Mouse (Mus musculus): ENCODE measurements around the gene Strap. TPM values are rescaled to one million over a fixed set of nuclear protein-coding genes. Genes with fewer than 3 reads are reported as not detected.
A peak's percentile ranks its signal among the peaks of the same experiment; 100 is the strongest.

Strap gene
- total and polyA plus RNA-seq, 3 experiments = 109 to 291 (median 245) TPM

- TF ChIP-seq JUN (IDR thresholded peaks at IDR 0.05; ENCODE audit: insufficient read depth, low read depth, low read length) = no peak
- TF ChIP-seq ZNF384 (IDR thresholded peaks at IDR 0.05; ENCODE audit: low read depth, low read length) = no peak
- TF ChIP-seq IRF4 (IDR thresholded peaks at IDR 0.05; ENCODE audit: low read depth, low read length) = no peak
- TF ChIP-seq MAZ (IDR thresholded peaks at IDR 0.05; ENCODE audit: low read depth, low read length) = no peak
- TF ChIP-seq EP300 (IDR thresholded peaks at IDR 0.05; ENCODE audit: low read length) = no peak
- TF ChIP-seq CHD1 (IDR thresholded peaks at IDR 0.05; ENCODE audit: low read depth, low read length) = no peak
- TF ChIP-seq ETS1 (conservative IDR thresholded peaks at IDR 0.05; ENCODE audit: low read depth, low read length) = no peak
- no peak for TF ChIP-seq MEF2A (IDR thresholded peaks at IDR 0.05; ENCODE audit: borderline replicate concordance, low read depth, low read length)
- TF ChIP-seq USF1 (IDR thresholded peaks at IDR 0.05; ENCODE audit: low read depth, low read length) = no peak
- no peak for TF ChIP-seq NRF1 (IDR thresholded peaks at IDR 0.05; ENCODE audit: low read depth, low read length)
- TF ChIP-seq HCFC1 (IDR thresholded peaks at IDR 0.05; ENCODE audit: low read depth, low read length) = no peak
- no peak for TF ChIP-seq CTCF (conservative IDR thresholded peaks at IDR 0.05 in 1 of 2, IDR thresholded peaks at IDR 0.05 in 1 of 2; ENCODE audit: low read depth in 2 of 2, low read length in 2 of 2)
- no peak for TF ChIP-seq BHLHE40 (IDR thresholded peaks at IDR 0.05; ENCODE audit: low read depth, low read length)
- in situ Hi-C loops (cut with MboI; ENCODE audit: low pct_ligation_motif_present, low pct_unique_long_range_greater_than_20kb, low sequenced_read_pairs) = loop anchor here (10.0 kb wide), 1 partner anchor 278 kb away; no protein-coding TSS in a partner anchor
Observed at GRCm38 (mm10) chr6:137722220-137722931, 12.5 kb upstream of the Strap start.

DNA sequence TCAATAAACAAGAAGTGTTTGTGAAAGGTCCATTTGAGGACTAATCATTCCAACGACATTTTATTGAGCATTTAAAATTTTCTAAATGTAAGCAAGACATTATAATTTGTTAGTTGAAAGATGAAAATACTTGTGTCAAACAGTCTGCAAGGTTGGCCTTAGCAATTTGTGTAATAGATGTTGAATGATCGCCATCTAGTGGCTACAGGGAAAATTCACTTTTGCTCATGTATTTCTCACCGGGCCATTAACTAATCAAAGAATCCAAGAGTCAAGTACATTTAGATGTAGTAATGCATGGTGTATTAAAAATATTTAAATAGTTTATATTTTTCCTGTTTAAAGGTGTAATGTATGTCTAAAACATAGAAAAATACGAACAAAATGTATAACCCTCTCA, 11.0 kb upstream of the Strap start:
- DNase-seq (ENCODE audit: extremely low read depth) = peak; percentile 60
- Histone ChIP-seq H3K9me3 (replicated peaks; ENCODE audit: low read length) (no peaks in the 10 kb centered on the region), H3K9ac (ENCODE audit: insufficient read depth, low read depth) (no peak overlapping the region), H3K36me3 (replicated peaks in 1 of 2; ENCODE audit: control insufficient read depth in 1 of 2, insufficient read depth in 1 of 2, low read length in 1 of 2) (no peaks in the 10 kb centered on the region), H3K4me3 (replicated peaks in 1 of 3; ENCODE audit: low read depth in 2 of 3, low read length in 2 of 3, poor library complexity in 1 of 3) (no peak overlapping the region), H3K27ac (ENCODE audit: insufficient read depth, low read depth) (no peak overlapping the region), H3K79me2 (replicated peaks; ENCODE audit: control insufficient read depth, extremely low read depth, insufficient read depth, poor library complexity, severe bottlenecking) (no peaks in the 10 kb centered on the region), H3K27me3 (replicated peaks) (no peaks in the 10 kb centered on the region), H3K4me1 (ENCODE audit: control insufficient read depth in 1 of 2, insufficient read depth in 2 of 2) (no peaks in the 10 kb centered on the region), H3K4me2 (ENCODE audit: insufficient read depth, low read depth, poor library complexity, severe bottlenecking) (no peak overlapping the region)
- TF ChIP-seq NELFE (IDR thresholded peaks at IDR 0.05; ENCODE audit: low read depth, low read length) (no peak), BHLHE40 (IDR thresholded peaks at IDR 0.05; ENCODE audit: low read depth, low read length) (no peak), CHD2 (IDR thresholded peaks at IDR 0.05; ENCODE audit: low read length) (no peak), JUN (IDR thresholded peaks at IDR 0.05; ENCODE audit: insufficient read depth, low read depth, low read length) (no peak), SMC3 (IDR thresholded peaks at IDR 0.05; ENCODE audit: low read depth, low read length) (peak; percentile 82), UBTF (IDR thresholded peaks at IDR 0.05; ENCODE audit: low read depth, low read length) (no peak), USF2 (conservative IDR thresholded peaks at IDR 0.05; ENCODE audit: low read depth, low read length) (no peak), ZNF384 (IDR thresholded peaks at IDR 0.05; ENCODE audit: low read depth, low read length) (no peak), CTCF (conservative IDR thresholded peaks at IDR 0.05 in 1 of 2, IDR thresholded peaks at IDR 0.05 in 1 of 2; ENCODE audit: low read depth in 2 of 2, low read length in 2 of 2) (peak; percentile 27 to 90; a peak in 2 of 4 replicates), EP300 (IDR thresholded peaks at IDR 0.05; ENCODE audit: low read length) (no peak), ZC3H11A (IDR thresholded peaks at IDR 0.05; ENCODE audit: low read depth, low read length) (peak; percentile 65), POLR2AphosphoS2 (IDR thresholded peaks at IDR 0.05; ENCODE audit: low read depth, low read length) (no peak)
- dilution Hi-C loops (cut with MboI; ENCODE audit: extremely low pct_ligation_motif_present, extremely low pct_unique_long_range_greater_than_20kb, low sequenced_read_pairs) = no loop called here
- in situ Hi-C loops (cut with MboI; ENCODE audit: low pct_ligation_motif_present, low pct_unique_long_range_greater_than_20kb, low sequenced_read_pairs) = loop anchor here (10.0 kb wide), 1 partner anchor 279 kb away; no protein-coding TSS in a partner anchor

More at GRCm38 (mm10) chr6:137722220-137722931, 12.5 kb upstream of the Strap start:
- no peak for DNase-seq (ENCODE audit: extremely low read depth)
- no peak overlapping the region for H3K9ac ChIP-seq (ENCODE audit: insufficient read depth, low read depth)
- no peaks in the 10 kb centered on the region for H3K9me3 ChIP-seq (replicated peaks; ENCODE audit: low read length)
- H3K36me3 ChIP-seq (replicated peaks in 1 of 2; ENCODE audit: control insufficient read depth in 1 of 2, insufficient read depth in 1 of 2, low read length in 1 of 2) = no peaks in the 10 kb centered on the region
- no peak overlapping the region for H3K27ac ChIP-seq (ENCODE audit: insufficient read depth, low read depth)
- no peaks in the 10 kb centered on the region for H3K27me3 ChIP-seq (replicated peaks)
- no peaks in the 10 kb centered on the region for H3K79me2 ChIP-seq (replicated peaks; ENCODE audit: control insufficient read depth, extremely low read depth, insufficient read depth, poor library complexity, severe bottlenecking)
- H3K4me1 ChIP-seq (ENCODE audit: control insufficient read depth in 1 of 2, insufficient read depth in 2 of 2) = no peaks in the 10 kb centered on the region
- dilution Hi-C loops (cut with MboI; ENCODE audit: extremely low pct_ligation_motif_present, extremely low pct_unique_long_range_greater_than_20kb, low sequenced_read_pairs) = no loop called here
- no peak overlapping the region for H3K4me3 ChIP-seq (replicated peaks in 1 of 3; ENCODE audit: low read depth in 2 of 3, low read length in 2 of 3, poor library complexity in 1 of 3)
- H3K4me2 ChIP-seq (ENCODE audit: insufficient read depth, low read depth, poor library complexity, severe bottlenecking) = no peak overlapping the region

Measured in CH12.LX (cell line).